Mouse (Mus musculus) cerebellum, adult 2 months (tissue): Measurements from ENCODE around the gene Polm.

Experiments
- CTCF ChIP-seq: fragments of 200-500 bp; IDR thresholded peaks from 2 replicates; pipeline ENCODE4 v1.5.1; 2011; ENCODE audit warnings: low read depth, mild to moderate bottlenecking, control low read depth, low read length, moderate library complexity, borderline replicate concordance; ENCODE audit not compliant: insufficient read depth
- POLR2A ChIP-seq: fragments of 200-500 bp; IDR thresholded peaks from 2 replicates; pipeline ENCODE4 v1.6.1; 2011; ENCODE audit warnings: low read length, control low read depth, borderline replicate concordance; ENCODE audit not compliant: insufficient read depth

- TF ChIP-seq CTCF (no peak), POLR2A (no peak)
These were observed 14.5 kb upstream of the Polm start for GRCm38 (mm10) chr11:5852314-5852713.
